Mouse (Mus musculus): ENCODE results near the gene Hsd3b1.
A peak's percentile ranks its signal among the peaks of the same experiment; 100 is the strongest.
"Not testable (repeated sequence)": the region's sequence is repeated elsewhere in the genome, so short reads cannot be mapped to it uniquely, and the experiment has no call there.

The Hsd3b1 gene

DNA sequence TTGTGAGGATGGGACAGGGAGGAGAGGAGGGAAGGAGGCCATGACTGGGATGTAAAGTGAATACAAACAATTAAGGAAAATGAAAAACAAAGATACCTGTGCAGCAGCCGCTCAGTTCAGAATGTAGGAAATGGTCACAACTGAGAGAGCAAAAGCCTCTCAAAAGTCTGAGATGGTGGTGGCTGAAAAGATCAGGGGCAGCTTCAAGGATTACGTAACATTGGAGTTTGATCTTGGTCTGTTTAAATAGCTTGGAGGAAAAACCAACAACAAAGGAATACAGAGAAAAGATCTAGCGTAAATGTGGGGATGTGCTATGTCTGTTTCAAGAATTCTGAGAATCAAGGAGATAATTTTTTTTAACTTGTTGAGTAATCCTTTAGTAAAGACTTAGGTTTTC is at the start of gene Hsd3b1:
TSS of gene Hsd3b1 (minus strand) at position 219 of the 400 bp plus-strand sequence.
- no peak for DNase-seq (ENCODE audit: low spot score)

DNA sequence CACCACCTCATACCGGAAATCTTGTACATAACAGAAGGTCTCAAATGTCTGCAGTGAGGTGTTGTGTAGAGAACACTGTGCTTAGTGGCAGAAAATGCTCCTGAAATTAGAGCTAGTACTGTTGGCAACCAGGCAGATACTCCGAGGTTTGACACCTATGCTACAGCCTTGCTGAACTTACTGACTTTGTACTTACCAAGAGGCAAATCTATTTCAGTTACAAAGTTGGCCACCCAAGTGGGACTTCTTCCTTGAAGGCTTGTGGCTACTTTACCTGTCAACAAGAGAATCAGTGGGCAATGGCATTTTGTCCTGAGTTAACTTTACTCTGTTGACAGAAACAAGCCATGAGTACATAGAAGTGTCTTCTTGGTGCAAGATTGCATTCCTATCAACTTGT is 38.0 kb upstream of the Hsd3b1 start:
- no peak for DNase-seq (ENCODE audit: low spot score)

DNA sequence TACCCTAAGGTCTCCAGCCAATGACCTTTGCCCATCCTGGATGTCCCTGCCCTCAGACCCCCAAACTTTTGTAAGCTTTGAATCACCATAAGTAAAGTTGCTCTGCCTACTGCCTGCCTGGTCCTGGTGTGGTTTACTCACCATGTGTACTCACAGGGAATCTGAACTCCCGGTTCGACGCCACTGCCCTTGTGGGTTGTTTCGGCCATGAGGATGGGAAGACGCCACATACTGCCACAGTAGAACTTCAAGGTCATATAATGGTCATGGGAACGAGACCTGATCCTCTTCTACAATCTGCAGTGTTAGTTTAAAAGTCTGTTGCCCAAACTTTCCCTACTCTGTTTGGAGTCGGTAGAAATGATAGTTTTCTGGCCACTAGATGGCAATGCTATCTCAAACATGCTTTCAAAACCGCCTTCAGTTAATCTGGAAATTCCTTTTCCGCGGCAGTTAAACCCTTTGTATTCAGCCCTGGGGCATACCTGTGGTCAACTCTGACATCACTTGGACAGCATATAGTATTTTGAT is 35.5 kb upstream of the Hsd3b1 start:
- peak; percentile 10 for DNase-seq (ENCODE audit: low spot score)

DNA sequence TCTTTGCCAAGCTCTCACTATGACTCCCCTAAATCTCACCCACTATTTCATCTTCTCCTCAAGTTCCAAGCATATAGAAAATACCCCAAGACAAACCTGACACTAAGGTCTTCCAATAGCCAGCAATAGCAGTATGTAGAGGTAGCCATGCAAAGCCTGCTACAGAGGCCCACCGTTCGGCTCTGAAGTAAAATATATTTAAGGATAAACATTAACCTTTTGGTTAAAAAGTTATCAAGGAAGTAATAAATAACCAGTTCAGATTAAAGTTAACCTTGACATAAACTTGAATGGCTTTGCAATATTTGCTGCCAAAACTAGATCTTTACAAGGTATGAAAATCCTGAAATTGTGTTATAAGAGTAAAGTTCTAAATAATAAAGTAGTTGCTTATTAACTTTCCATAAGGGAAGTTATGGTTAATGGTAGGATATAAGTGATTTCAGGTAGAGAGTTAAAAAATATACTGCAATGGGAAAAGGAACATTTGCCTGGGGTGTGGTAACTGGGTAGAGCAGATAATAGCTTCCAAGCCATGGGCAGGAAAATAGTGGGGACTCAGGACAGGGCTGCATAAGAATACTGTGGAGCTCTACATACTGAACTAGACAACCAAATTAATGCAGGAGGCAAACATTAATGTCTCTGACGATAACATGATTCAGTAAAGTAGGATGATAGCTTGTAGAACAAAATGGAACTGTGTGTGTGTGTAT is 33.6 kb upstream of the Hsd3b1 start, which contains the start of gene Hao2:
TSS of gene Hao2 (minus strand) at position 183 of the 716 bp plus-strand sequence.
- DNase-seq (ENCODE audit: low spot score): no peak

DNA sequence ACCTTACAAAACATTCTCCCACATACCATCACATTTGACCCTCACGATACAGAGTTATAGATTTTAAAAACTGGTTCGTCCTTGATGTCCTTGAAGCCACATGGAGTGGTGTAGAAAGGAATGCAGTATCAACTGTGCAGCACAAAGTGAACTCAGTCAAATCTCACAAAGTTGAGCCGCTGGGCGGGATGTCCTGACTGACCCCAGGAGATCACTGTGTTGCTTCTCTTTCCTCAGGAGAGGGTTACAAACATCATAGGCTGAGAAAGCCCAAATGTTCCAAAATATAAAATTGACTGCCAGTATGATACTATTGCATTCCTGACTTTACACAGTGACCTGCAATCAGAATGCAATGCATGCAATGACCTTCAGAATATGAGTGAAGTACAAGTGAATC is 30.8 kb upstream of the Hsd3b1 start:
- DNase-seq (ENCODE audit: low spot score): no peak

DNA sequence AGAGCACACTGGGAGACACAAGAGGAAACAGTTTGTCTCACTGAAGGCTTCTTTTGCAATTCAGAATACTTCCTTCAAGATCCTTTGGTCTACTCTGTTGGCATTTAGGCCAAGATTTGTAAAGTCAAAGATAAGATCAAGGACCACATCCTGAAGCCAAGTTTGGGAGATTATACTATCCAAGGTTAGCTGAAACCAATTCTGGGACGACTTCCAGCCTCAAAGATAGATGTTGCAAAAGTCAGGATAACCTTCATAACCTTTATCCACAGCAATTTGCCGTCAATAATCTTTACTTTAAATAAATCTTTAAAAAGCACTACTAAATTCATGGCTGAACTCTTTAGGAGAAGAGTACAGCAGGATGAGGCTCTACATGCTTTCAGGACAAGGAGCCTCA is 28.6 kb upstream of the Hsd3b1 start:
- no peak for DNase-seq (ENCODE audit: low spot score)

DNA sequence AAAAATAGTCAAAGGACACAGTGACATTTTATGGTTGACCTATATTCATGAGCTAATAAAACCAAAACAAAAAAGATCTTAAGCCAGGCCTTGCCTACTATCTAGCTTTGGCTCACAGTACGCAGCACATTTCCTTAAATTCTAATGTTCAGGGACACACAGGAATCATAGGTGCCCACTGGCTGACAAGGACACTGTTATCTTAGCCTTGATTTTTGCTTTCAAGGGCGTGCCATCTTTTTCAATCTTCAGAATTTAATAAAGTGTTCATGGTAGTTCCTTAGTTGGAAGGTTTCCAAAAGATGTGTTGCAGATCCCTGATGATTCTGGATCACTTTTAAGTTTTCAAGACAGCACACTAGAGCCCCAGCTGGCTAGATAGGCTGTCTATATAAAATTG is 21.2 kb upstream of the Hsd3b1 start:
- DNase-seq (ENCODE audit: low spot score): no peak

DNA sequence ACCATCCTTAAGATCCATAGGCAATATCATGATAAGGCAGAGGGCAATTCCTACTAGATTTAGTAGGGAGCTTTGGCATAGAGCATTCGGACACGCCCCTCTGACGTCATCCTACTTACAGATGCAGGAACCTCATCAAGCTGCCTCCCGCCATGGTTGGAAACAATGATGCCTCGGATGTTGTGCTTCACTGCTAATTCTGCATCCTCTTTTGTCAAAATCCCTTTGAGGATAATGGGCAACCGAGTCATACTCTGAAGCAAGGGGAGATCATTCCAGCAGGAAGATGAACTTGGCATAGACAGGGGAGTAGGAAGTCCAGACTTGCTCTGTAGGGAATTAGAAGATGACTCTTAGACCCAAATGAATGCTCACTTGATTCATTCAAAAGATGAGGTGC is 20.6 kb upstream of the Hsd3b1 start:
- DNase-seq (ENCODE audit: low spot score): no peak

DNA sequence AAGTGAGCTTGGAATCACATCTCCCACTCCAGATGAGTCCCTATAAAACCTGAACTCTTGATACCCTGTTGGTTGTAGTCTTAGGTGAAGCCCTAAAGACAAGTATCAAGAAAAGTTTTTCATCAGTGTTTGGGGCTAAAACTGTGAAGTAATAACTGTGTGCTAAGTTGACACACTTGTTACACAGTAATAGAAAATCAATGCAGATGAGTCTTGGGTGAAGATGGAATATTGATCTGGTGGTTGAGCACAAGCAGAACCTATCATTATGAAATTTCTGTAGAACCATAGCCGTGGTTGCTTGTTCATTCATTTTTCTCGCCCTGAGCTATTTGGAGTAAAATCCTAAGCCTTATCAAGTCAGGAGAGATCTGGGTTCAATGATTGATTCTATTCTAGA is 8.6 kb upstream of the Hsd3b1 start:
- DNase-seq (ENCODE audit: low spot score): no peak

DNA sequence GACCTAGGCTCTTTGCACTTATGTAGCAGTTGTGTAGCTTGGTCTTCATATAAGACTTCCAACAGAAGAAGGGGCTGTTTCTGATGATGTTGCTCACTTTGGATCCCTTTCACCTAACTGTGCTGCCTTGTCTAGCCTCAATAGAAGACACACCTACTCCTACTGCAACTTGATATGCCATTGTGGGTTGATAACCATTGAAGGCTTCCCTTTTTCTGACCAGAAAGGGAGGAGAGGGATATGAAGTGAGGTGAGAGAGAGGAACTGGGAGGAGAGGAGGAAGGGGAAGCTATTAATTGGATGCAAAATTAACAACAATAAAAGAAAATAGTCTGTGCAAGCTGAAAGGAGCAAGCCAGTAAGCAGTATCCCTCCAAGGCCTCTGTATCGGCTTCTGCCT is 3.2 kb upstream of the Hsd3b1 start:
- DNase-seq (ENCODE audit: low spot score): no peak

DNA sequence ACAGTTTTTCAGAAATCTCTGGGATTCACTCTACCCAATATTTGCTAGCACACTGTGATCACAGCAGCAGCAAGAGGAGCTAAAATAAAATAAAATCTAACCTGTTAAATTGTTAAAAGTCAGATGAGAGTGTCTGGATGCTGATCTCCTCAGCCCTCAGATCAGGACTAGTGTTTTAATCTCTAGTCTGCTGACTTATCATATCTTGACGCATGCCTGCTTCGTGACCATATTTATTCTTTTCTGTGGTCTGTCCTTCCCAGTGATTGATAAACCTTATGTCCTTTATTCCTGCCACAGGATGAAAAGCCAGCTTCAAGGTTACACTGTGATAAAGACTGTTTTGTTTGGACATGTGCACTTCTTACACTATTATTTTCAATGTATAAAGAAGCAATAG is 1.5 kb downstream of the Hsd3b1 start:
- DNase-seq (ENCODE audit: low spot score): no peak

DNA sequence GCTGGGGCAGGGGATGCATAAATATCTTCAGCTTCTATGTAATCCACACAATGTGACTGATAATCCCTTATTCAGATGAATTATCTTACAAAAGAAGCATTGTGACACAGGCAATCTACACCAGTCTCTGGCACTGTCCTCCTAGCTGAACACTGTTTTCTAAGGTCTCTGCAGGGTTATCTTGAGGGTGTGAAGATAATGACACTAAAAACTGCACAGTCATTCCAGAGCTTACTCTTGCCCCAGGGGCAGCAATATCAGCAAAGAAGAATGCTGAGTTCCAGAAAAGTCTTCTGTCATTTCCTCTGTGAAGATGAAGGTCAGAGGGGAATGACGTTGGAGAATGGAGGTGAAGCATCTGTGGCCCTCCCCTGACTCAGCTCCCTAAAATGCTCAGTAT is 2.7 kb downstream of the Hsd3b1 start:
- DNase-seq (ENCODE audit: low spot score): peak; percentile 67

DNA sequence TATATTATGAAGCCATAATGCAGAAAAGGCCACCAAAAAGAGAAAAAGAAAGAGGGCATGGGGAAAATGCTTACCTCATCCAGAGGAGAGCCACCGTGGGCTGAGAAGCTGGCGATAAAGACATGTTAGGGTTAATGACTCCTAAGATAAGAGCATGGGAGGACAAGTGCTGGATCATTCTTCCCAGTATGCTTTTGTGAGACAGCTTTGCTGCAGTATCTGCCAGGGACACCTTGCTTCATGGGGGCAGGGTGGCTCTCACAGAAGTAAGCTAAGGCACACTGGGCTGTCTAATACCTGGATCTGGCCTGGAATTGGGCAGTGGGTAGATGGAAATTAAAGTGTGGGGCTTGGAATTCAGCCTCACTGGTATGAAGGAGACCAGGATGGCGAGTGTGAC is 4.4 kb downstream of the Hsd3b1 start:
- peak; percentile 80 for DNase-seq (ENCODE audit: low spot score)

DNA sequence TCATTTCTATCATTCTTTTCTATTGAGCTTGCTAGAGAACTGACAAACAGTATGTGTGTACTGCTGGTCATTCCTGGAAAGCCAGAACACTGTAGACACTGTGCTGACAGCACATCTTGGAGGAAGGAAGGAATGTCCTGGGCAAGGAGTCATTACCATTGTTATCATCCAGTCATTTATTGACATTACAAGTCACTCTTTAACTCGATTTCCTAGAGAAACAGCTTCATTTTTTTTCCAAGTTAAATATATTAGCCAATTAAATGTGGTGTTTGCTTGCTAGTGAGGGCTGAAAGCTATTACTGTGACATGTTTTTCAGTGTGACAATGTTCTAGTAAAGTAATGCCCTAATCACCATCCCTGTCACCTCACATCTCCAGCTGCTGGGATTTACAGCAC is 5.9 kb downstream of the Hsd3b1 start:
- DNase-seq (ENCODE audit: low spot score): no peak

DNA sequence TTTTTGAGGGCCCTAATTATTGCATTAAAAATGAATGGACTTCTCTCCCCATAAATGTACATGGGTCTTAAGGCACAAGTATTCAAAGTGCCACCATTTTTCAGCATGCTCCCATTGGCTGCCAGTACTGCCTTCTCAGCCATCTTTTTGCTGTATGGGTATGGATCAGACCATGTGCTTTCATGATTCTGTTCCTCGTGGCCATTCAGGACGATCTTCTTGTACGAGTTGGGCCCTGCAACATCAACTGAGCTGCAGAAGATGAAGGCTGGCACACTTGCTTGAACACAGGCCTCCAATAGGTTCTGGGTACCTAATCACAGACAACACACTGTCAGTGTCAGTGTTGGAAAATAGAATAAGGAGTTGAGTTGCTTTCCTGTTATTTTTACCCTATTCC is 6.5 kb downstream of the Hsd3b1 start:
- no peak for DNase-seq (ENCODE audit: low spot score)

DNA sequence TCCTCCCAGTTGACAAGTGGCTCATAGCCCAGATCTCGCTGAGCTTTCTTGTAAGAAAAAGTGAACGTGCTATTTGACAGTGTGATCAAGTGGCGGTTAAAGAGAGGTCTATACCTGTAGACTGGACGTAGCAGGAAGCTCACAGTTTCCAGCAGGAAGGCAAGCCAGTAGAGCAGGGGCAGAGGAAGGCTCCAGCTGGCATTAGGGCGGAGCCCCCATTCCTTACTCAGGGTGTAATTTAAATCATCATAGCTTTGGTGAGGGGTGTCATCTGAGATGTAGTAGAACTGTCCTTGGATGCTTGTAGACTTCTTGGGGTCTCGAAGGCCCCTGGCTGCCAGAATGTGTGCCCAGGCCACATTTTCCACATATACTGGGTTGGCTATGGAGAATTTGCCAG is 7.0 kb downstream of the Hsd3b1 start:
- no peak for DNase-seq (ENCODE audit: low spot score)

DNA sequence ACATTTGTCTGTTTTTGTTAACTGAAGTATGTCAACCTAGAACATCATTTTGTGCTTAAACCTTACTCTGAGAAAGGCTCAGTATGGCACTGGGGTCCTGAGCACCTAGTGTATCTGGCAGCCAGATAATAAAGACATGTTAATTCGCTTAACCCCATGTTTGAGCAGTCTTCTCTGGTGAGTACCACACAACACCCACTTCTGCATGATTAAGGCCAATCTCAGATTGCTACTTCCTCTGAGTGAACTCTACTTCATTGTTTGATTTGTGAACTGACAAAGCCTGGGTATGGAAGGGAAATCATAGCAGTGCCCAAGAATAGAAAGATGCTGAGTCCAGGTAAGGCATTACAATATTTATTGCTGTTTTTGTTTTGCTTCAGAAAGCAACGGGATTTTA is 7.7 kb downstream of the Hsd3b1 start:
- DNase-seq (ENCODE audit: low spot score): no peak

DNA sequence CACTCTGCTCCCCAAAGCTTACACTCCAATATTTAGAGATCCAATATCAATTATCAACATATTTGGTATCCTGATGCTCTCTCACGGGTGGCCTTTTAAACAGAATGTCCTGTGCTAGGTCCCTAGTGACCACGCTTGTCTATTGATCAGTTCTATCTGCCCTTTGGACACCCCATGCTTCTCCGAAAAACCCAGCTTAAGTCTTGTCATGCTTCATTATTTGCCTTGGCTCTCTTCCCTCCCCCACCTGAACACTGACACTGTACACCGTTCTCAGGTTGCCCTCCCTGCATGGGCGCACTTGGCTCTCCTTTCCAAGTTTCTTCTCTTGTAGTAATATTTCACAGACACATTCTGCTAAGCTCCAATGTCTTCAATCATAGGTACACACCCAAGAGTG is 9.3 kb downstream of the Hsd3b1 start:
- no peak for DNase-seq (ENCODE audit: low spot score)

DNA sequence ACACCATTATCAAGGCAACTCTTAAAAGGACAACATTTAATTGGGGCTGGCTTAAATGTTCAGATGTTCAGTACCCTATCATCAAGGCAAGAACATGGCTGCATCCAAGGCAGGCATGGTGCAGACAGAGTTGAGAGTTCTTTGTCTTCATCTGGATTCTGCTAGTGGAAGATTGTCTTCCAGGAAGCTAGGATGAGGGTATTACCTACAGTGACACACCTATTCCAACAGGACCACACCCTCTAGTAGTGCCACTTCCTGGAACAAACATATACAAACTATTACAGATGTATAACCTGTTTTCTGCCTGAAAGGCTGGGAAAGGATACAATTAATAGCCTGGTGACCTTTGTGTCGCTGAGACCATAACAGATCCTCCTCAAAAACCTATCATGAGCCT is 10.7 kb downstream of the Hsd3b1 start:
- no peak for DNase-seq (ENCODE audit: low spot score)

DNA sequence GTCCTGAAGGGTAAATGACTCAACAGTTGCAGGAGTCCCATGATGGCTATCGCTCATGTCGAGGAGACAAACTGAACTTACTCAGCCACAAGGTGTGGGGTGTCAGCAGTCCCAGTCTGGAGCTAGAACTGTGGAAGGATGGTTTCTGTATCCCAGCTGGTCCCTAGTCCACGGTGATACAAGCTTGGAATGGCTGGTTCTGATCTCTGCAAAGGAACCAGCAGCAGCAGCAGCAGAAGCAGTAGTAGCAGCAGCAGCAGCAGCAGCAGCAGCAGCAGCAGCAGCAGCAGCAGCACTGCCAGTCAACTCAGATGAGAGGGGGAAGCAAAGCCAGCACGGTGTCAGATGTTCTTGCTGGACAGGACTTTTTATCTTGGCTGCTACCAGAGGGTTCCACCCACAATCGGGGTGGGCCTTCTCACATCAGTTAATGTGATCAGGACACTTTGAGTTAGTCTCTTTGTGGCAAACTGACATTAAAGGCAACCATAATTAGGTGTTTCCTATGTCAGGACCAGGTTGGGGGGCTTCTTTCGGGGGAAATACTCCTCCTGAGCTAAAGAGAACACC is 45.4 kb downstream of the Hsd3b1 start, which contains the start of gene Hsd3b6:
TSS of gene Hsd3b6 (minus strand) at position 343 of the 570 bp plus-strand sequence.
- DNase-seq (ENCODE audit: low spot score): no peak

DNA sequence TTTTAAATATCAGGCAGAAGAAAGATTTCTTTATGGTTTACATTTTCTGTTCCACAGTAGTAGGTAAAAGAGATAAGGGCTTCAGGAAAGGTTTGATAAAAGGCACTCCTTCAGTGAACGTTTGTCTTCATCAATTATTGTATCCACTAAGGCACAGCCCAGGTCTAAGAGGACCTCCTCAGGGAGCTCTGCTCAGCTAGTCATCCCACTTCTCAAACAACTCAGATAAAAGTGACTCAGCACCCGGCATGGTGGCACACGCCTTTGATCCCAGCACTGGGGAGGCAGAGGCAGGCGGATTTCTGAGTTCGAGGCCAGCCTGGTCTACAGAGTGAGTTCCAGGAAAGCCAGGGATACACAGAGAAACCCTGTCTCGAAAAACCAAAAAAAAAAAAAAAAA is 46.9 kb downstream of the Hsd3b1 start:
- DNase-seq (ENCODE audit: low spot score): not testable (repeated sequence)

DNA sequence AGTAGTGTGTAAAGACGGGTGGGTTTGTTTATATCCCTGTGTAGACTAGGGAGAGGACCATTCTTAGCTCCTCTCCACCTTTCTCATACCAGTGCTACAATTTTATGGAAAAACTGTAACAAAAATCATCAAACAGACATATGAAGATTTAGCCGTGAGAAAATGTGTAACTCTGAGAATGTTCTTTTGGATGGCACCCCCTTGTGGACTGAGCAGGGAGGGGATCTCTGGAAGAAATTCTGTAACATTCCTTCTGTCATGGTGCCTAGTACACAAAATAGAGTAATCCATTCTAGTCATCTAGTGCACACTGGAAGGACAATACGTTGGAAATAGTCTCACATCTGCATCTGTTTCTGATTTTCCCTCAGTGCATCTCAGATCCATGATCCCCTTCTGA is 54.6 kb downstream of the Hsd3b1 start:
- DNase-seq (ENCODE audit: low spot score): not testable (repeated sequence)

Measured in c-Kit-positive CD71-positive TER-119-positive erythroid progenitor cells, embryonic 14.5 days (primary cell).